38 mouse cellular contexts compared by ENCODE assay signal in the genomic region with DNA sequence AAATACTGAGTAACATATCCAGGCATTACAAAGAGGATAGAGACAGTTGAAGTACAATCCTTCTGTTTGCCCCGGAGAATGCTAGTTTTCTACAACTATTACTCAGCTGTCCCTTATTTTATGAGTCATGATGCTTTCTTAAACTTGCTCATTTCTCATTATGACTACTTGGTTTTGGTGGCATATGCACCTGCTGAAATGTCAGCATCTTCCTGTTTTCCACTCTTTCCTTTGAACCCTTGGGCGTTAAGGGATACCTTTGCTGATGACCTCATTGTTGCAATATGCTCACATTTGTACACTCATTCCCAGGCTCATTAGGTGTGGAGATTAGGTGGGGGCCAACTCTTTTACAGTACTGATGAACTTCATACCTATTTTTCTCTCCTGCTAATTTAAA. TPM values are rescaled to one million over a fixed set of nuclear protein-coding genes. Genes with fewer than 3 reads are reported as not detected.
"Had no signal": no experiment of that assay in that cellular context is flagged by ENCODE, and none has a peak within 500 bp of the region (broad histone marks: within the 10 kb centered on the region; RNA-seq: fewer than 3 reads in every experiment).

No protein-coding gene starts in this region.

- H3K4me3 ChIP-seq: gastrocnemius, adult 2 months; heart, embryonic 10.5 days; heart, embryonic 12.5 days; hindbrain, embryonic 10.5 days; hindbrain, embryonic 12.5 days; hindbrain, embryonic 15.5 days; kidney, embryonic 15.5 days; limb, embryonic 13.5 days; limb, embryonic 15.5 days; liver, embryonic 13.5 days had no signal

- H3K9me3 ChIP-seq: heart, embryonic 10.5 days; heart, embryonic 12.5 days; hindbrain, embryonic 10.5 days; hindbrain, embryonic 12.5 days; hindbrain, embryonic 15.5 days; kidney, embryonic 15.5 days; limb, embryonic 13.5 days; limb, embryonic 15.5 days; liver, embryonic 13.5 days had no signal

- H3K36me3 ChIP-seq: heart, embryonic 10.5 days; heart, embryonic 12.5 days; hindbrain, embryonic 10.5 days; hindbrain, embryonic 12.5 days; hindbrain, embryonic 15.5 days; kidney, embryonic 15.5 days; limb, embryonic 13.5 days; limb, embryonic 15.5 days; liver, embryonic 13.5 days had no signal

- H3K9ac ChIP-seq: heart, embryonic 12.5 days; hindbrain, embryonic 12.5 days; hindbrain, embryonic 15.5 days; kidney, embryonic 15.5 days; limb, embryonic 13.5 days; limb, embryonic 15.5 days; liver, embryonic 13.5 days had no signal

- H3K27ac ChIP-seq: gastrocnemius, adult 2 months; heart, embryonic 10.5 days; hindbrain, embryonic 10.5 days; hindbrain, embryonic 12.5 days; hindbrain, embryonic 15.5 days; hindbrain, postnatal 0 days; kidney, embryonic 15.5 days; kidney, postnatal 0 days; limb, embryonic 13.5 days; limb, embryonic 15.5 days; liver, embryonic 13.5 days had no signal

- DNase-seq: gastrocnemius, adult 2 months; gastrocnemius, postnatal 10 days; gastrocnemius, postnatal 25 days; heart, adult 18-20 months; heart, postnatal 10 days; heart, postnatal 4 days; kidney, adult 11 months; layer of hippocampus, adult 9-11 months; layer of hippocampus, postnatal 36 days; left cerebral cortex, postnatal 4 days; liver, embryonic 13.5 days had no signal

- H3K4me2 ChIP-seq: heart, embryonic 12.5 days; hindbrain, embryonic 12.5 days; hindbrain, embryonic 15.5 days; kidney, embryonic 15.5 days; limb, embryonic 13.5 days; limb, embryonic 15.5 days; liver, embryonic 13.5 days had no signal

- H3K27me3 ChIP-seq: heart, embryonic 12.5 days; hindbrain, embryonic 12.5 days; hindbrain, embryonic 15.5 days; kidney, embryonic 15.5 days; limb, embryonic 13.5 days; limb, embryonic 15.5 days; liver, embryonic 13.5 days had no signal

- H3K4me1 ChIP-seq: heart, embryonic 10.5 days; heart, embryonic 12.5 days; hindbrain, embryonic 10.5 days; hindbrain, embryonic 12.5 days; hindbrain, embryonic 15.5 days; kidney, embryonic 15.5 days; limb, embryonic 13.5 days; limb, embryonic 15.5 days; liver, embryonic 13.5 days had no signal

- ATAC-seq: hindbrain, postnatal 0 days had no signal

RNA-seq across cellular contexts. Expression of a gene that starts 0.6 kb away (rescaled TPM):
- total RNA-seq: gastrocnemius, adult 2 months; gastrocnemius, postnatal 10 days; gastrocnemius, postnatal 25 days; granulocyte monocyte progenitor cell, adult 5-6 weeks; heart, adult 18-20 months; heart, adult 8-10 months; heart, postnatal 10 days; heart, postnatal 25 days; heart, postnatal 4 days; hindbrain, postnatal 0 days; layer of hippocampus, adult 18-20 months; layer of hippocampus, adult 8-10 months; layer of hippocampus, postnatal 14 days; layer of hippocampus, postnatal 36 days; left cerebral cortex, adult 18-20 months; left cerebral cortex, adult 8-10 months; left cerebral cortex, postnatal 10 days; left cerebral cortex, postnatal 25 days; left cerebral cortex, postnatal 4 days had no signal
- polyA plus RNA-seq: frontal cortex, adult 2 months; heart, embryonic 12.5 days; heart, embryonic 14.5 days; heart, embryonic 16.5 days; hindbrain, embryonic 10.5 days; hindbrain, embryonic 12.5 days; hindbrain, embryonic 15.5 days; hindbrain, postnatal 0 days; kidney, adult 2 months; large intestine, adult 2 months; limb, embryonic 11.5 days; limb, embryonic 13.5 days; limb, embryonic 15.5 days had no signal

RNA-seq across cellular contexts. Expression of a gene that starts 54.8 kb away (rescaled TPM):
- total RNA-seq: gastrocnemius, adult 2 months; gastrocnemius, postnatal 10 days; gastrocnemius, postnatal 25 days; gastrocnemius, postnatal 4 days; granulocyte monocyte progenitor cell, adult 5-6 weeks; heart, adult 18-20 months; heart, adult 8-10 months; heart, postnatal 10 days; heart, postnatal 25 days; heart, postnatal 4 days; hindbrain, postnatal 0 days; layer of hippocampus, adult 18-20 months; layer of hippocampus, adult 8-10 months; layer of hippocampus, postnatal 14 days; layer of hippocampus, postnatal 36 days; left cerebral cortex, adult 18-20 months; left cerebral cortex, adult 8-10 months; left cerebral cortex, postnatal 10 days; left cerebral cortex, postnatal 25 days; left cerebral cortex, postnatal 4 days had no signal
- polyA plus RNA-seq: frontal cortex, adult 2 months; heart, embryonic 10.5 days; heart, embryonic 12.5 days; heart, embryonic 14.5 days; heart, embryonic 16.5 days; hindbrain, embryonic 10.5 days; hindbrain, embryonic 12.5 days; hindbrain, embryonic 15.5 days; hindbrain, postnatal 0 days; kidney, adult 2 months; kidney, embryonic 15.5 days; kidney, postnatal 0 days; large intestine, adult 2 months; limb, embryonic 11.5 days; limb, embryonic 13.5 days; limb, embryonic 15.5 days; liver, embryonic 13.5 days had no signal
